Mouse (Mus musculus) thymus, adult 2 months (tissue): ENCODE data around the gene Spry2. TPM values are rescaled to one million over a fixed set of nuclear protein-coding genes. Genes with fewer than 3 reads are reported as not detected.
A peak's percentile ranks its signal among the peaks of the same experiment; 100 is the strongest.

Experiments used
- DNase-seq: peaks from one replicate; pipeline ENCODE4 v3.0.0; 2021
- H3K27ac ChIP-seq: fragments of 200-500 bp; 2 replicates; pipeline ENCODE4 v1.5.1; 2012; ENCODE audit warnings: low read length, control low read depth; ENCODE audit not compliant: control insufficient read depth, insufficient read depth
- H3K27me3 ChIP-seq: fragments of 200-500 bp; 2 replicates; pipeline ENCODE4 v1.6.1; 2012; ENCODE audit warnings: mild to moderate bottlenecking, low read length, moderate library complexity, mixed read lengths; ENCODE audit not compliant: control insufficient read depth, insufficient read depth
- H3K36me3 ChIP-seq: fragments of 200-500 bp; 2 replicates; pipeline ENCODE4 v1.6.1; 2012; ENCODE audit warnings: mild to moderate bottlenecking, low read length, moderate library complexity; ENCODE audit not compliant: control insufficient read depth, insufficient read depth
- H3K4me1 ChIP-seq: fragments of 200-500 bp; replicated peaks from 2 replicates; pipeline ENCODE4 v1.6.1; 2012; ENCODE audit warnings: low read length; ENCODE audit not compliant: control insufficient read depth, insufficient read depth
- H3K4me3 ChIP-seq: fragments of 200-500 bp; 2 replicates; pipeline ENCODE4 v1.5.1; 2012; ENCODE audit warnings: mild to moderate bottlenecking, low read length, control low read depth, moderate library complexity; ENCODE audit not compliant: control insufficient read depth, insufficient read depth
- CTCF ChIP-seq: fragments of 200-500 bp; IDR thresholded peaks from 2 replicates; pipeline ENCODE4 v1.5.1; 2012; ENCODE audit warnings: mild to moderate bottlenecking, control low read depth, low read length, moderate library complexity, borderline replicate concordance; ENCODE audit not compliant: control insufficient read depth, poor library complexity, insufficient read depth; ENCODE audit errors: extremely low read depth
- POLR2A ChIP-seq: fragments of 200-500 bp; IDR thresholded peaks from 2 replicates; pipeline ENCODE4 v1.6.1; 2012; ENCODE audit warnings: mild to moderate bottlenecking, low read length, control low read depth, moderate library complexity; ENCODE audit not compliant: control insufficient read depth, poor library complexity, insufficient read depth; ENCODE audit errors: extremely low read depth
- WGBS: fragments of 180-500 bp; shearing (Covaris S2); methylation state at CpG from one replicate; pipeline ENCODE4 v1.1.7; 2018; 5-methylcytosine and 5-hydroxymethylcytosine counted together
- polyA plus RNA-seq: library from polyadenylated mRNA; depleted of rRNA; stranded (reverse); fragments of >200 nt; gene quantifications from 2 replicates; pipeline ENCODE4 v1.2.3, GENCODE M21; 2012

Gene Spry2
- polyA plus RNA-seq, 1 experiment = 7.3 TPM

GRCm38 (mm10) chr14:105900841-105901240 is 4.2 kb upstream of the Spry2 start:
- Histone ChIP-seq H3K27me3 (peaks cover 6% of the 10 kb centered on the region; the same call in 1 of the 2 replicates), H3K27ac (no peak overlapping the region), H3K4me3 (no peak overlapping the region), H3K4me1 (peaks cover 10% of the 10 kb centered on the region), H3K36me3 (no peaks in the 10 kb centered on the region)
- WGBS = 96% methylated on average over 3 of the region's 3 CpGs
- no peak for DNase-seq
- TF ChIP-seq POLR2A (no peak), CTCF (no peak)

- Histone ChIP-seq H3K36me3 (no peaks in the 10 kb centered on the region), H3K4me3 (no peak overlapping the region), H3K27me3 (peaks cover 10% of the 10 kb centered on the region; the same call in 1 of the 2 replicates), H3K27ac (no peak overlapping the region), H3K4me1 (peaks cover 16% of the 10 kb centered on the region)
- WGBS = 25% methylated on average over 11 of the region's 11 CpGs
- DNase-seq = no peak
- no peak for TF ChIP-seq POLR2A
- no peak for TF ChIP-seq CTCF
Observed at GRCm38 (mm10) chr14:105899116-105899515, 2.5 kb upstream of the Spry2 start.

- Histone ChIP-seq H3K36me3 (no peaks in the 10 kb centered on the region), H3K4me1 (peaks cover 16% of the 10 kb centered on the region), H3K27ac (no peak overlapping the region), H3K4me3 (peak overlapping the region; percentile 45), H3K27me3 (peaks cover 10% of the 10 kb centered on the region; the same call in 1 of the 2 replicates)
- TF ChIP-seq CTCF (peak; percentile 97), POLR2A (no peak)
- DNase-seq = peak; percentile 75
- WGBS = 1% methylated on average over 58 of the region's 58 CpGs
Observed at GRCm38 (mm10) chr14:105898266-105899111, 1.9 kb upstream of the Spry2 start.

GRCm38 (mm10) chr14:105897569-105898101 is 1.0 kb upstream of the Spry2 start:
- DNase-seq = peak; percentile 12
- 2% methylated on average over 27 of the region's 28 CpGs for WGBS
- peaks cover 10% of the 10 kb centered on the region; the same call in 1 of the 2 replicates for H3K27me3 ChIP-seq

GRCm38 (mm10) chr14:105895961-105896651 is 513 bp downstream of the Spry2 start:
- under 1% methylated on average over 50 of the region's 50 CpGs for WGBS

More at GRCm38 (mm10) chr14:105897569-105898101, 1.0 kb upstream of the Spry2 start:
- Histone ChIP-seq H3K4me1 (peaks cover 16% of the 10 kb centered on the region), H3K4me3 (peak overlapping the region; percentile 37), H3K36me3 (no peaks in the 10 kb centered on the region), H3K27ac (no peak overlapping the region)
- no peak for TF ChIP-seq POLR2A
- TF ChIP-seq CTCF = no peak

More at GRCm38 (mm10) chr14:105895961-105896651, 513 bp downstream of the Spry2 start:
- Histone ChIP-seq H3K4me1 (peaks cover 16% of the 10 kb centered on the region), H3K27ac (peak overlapping the region; percentile 13; the same call in 1 of the 2 replicates), H3K4me3 (peak overlapping the region; percentile 52), H3K36me3 (no peaks in the 10 kb centered on the region), H3K27me3 (peaks cover 10% of the 10 kb centered on the region; the same call in 1 of the 2 replicates)
- peak; percentile 24 for DNase-seq
- no peak for TF ChIP-seq CTCF
- no peak for TF ChIP-seq POLR2A
